Comparison of ENCODE assay signal across 10 mouse cellular contexts in the genomic region with DNA sequence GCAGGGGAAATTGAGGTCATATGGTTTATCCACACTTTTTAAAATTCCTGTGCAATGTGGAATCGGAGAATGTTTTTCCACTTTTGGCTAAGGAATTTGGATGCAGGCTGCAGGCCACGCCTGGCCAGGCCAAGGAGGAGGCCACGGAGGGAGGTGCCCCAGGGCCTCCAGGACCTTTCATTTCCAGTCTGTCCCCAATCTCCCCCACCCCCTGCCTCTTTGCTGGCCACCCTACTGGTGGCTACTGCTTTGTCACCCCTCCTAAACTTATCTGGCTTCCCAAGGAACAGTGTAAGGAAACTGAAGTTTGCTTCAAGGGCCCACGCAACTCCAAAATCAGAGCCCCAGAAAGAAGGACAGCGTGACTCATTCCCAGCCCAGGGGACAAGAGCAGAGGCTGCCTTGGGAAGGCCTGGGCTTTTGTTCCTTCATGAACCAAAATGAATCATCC. TPM values are rescaled to one million over a fixed set of nuclear protein-coding genes. Genes with fewer than 3 reads are reported as not detected.
DNase-seq lines count a peak whose midpoint lies in the region; ATAC-seq and TF ChIP-seq lines count a peak whose summit lies in the region.
"Had no signal": no experiment of that assay in that cellular context is flagged by ENCODE, and none has a peak within 500 bp of the region (broad histone marks: within the 10 kb centered on the region; RNA-seq: fewer than 3 reads in every experiment).

No protein-coding gene starts in this region.

- 51% methylated on average over 5 of the region's 5 CpGs for WGBS in embryonic facial prominence, embryonic 14.5 days
- WGBS in heart, embryonic 14.5 days, result 59% methylated on average over 5 of the region's 5 CpGs
- 69% methylated on average over 5 of the region's 5 CpGs for WGBS in stomach, embryonic 16.5 days

- H3K9me3 ChIP-seq in embryonic facial prominence, embryonic 14.5 days (ENCODE audit: control insufficient read depth, low read length), result no peaks in the 10 kb centered on the region
- no peaks in the 10 kb centered on the region for H3K9me3 ChIP-seq in heart, embryonic 14.5 days (ENCODE audit: control insufficient read depth, low read length)
- H3K9me3 ChIP-seq in stomach, embryonic 16.5 days (replicated peaks; ENCODE audit: control insufficient read depth, low read length), result no peaks in the 10 kb centered on the region
- H3K9me3 ChIP-seq: hindbrain, embryonic 10.5 days had no signal

- no peak for TF ChIP-seq CTCF in layer of hippocampus, adult 2 months (conservative IDR thresholded peaks at IDR 0.05)

- H3K9ac ChIP-seq in embryonic facial prominence, embryonic 14.5 days (ENCODE audit: low read depth, low read length), result no peak overlapping the region
- peak overlapping the region; percentile 21; the same call in 1 of the 2 replicates for H3K9ac ChIP-seq in heart, embryonic 14.5 days (ENCODE audit: low read length)
- no peak overlapping the region for H3K9ac ChIP-seq in stomach, embryonic 16.5 days (ENCODE audit: low read length)

- peaks cover 20% of the 10 kb centered on the region for H3K4me1 ChIP-seq in embryonic facial prominence, embryonic 14.5 days (ENCODE audit: control insufficient read depth, insufficient read depth, low read length)
- H3K4me1 ChIP-seq in heart, embryonic 14.5 days (ENCODE audit: control insufficient read depth in 2 of 2, insufficient read depth in 2 of 2, low read length in 2 of 2), result peaks cover 20 to 32% of the 10 kb centered on the region in 2 experiments
- peaks cover 17% of the 10 kb centered on the region for H3K4me1 ChIP-seq in stomach, embryonic 16.5 days (ENCODE audit: control insufficient read depth, insufficient read depth, low read length)

- H3K27me3 ChIP-seq in embryonic facial prominence, embryonic 14.5 days (replicated peaks; ENCODE audit: control insufficient read depth, insufficient read depth, low read length), result no peaks in the 10 kb centered on the region
- H3K27me3 ChIP-seq in heart, embryonic 14.5 days (ENCODE audit: control insufficient read depth, insufficient read depth, low read length), result no peaks in the 10 kb centered on the region
- H3K27me3 ChIP-seq in stomach, embryonic 16.5 days (ENCODE audit: control insufficient read depth, insufficient read depth, low read length), result no peaks in the 10 kb centered on the region

- H3K27ac ChIP-seq in embryonic facial prominence, embryonic 14.5 days (replicated peaks; ENCODE audit: low read depth, low read length), result peak overlapping the region; percentile 50; the same call in 1 of the 2 replicates
- H3K27ac ChIP-seq in heart, embryonic 14.5 days (replicated peaks in 1 of 2; ENCODE audit: control insufficient read depth in 1 of 2, insufficient read depth in 1 of 2, low read depth in 2 of 2, low read length in 2 of 2), result peak overlapping the region; percentile 84 to 87
- 0 out of 2 replicates have a peak overlapping the region, but pooled peaks have one; percentile 64 for H3K27ac ChIP-seq in stomach, embryonic 16.5 days (ENCODE audit: low read length)
- no peak overlapping the region for H3K27ac ChIP-seq in layer of hippocampus, adult 2 months
- H3K27ac ChIP-seq: hindbrain, embryonic 10.5 days had no signal

- H3K4me3 ChIP-seq in embryonic facial prominence, embryonic 14.5 days (ENCODE audit: low read depth, low read length), result no peak overlapping the region
- H3K4me3 ChIP-seq in heart, embryonic 14.5 days (ENCODE audit: control insufficient read depth in 1 of 2, insufficient read depth in 1 of 2, low read depth in 1 of 2, low read length in 2 of 2), result no peak overlapping the region
- no peak overlapping the region for H3K4me3 ChIP-seq in stomach, embryonic 16.5 days (replicated peaks; ENCODE audit: low read length)
- H3K4me3 ChIP-seq in layer of hippocampus, adult 2 months, result no peak overlapping the region
- H3K4me3 ChIP-seq: hindbrain, embryonic 10.5 days had no signal

- no peak overlapping the region for H3K4me2 ChIP-seq in embryonic facial prominence, embryonic 14.5 days (ENCODE audit: low read depth, low read length)
- no peak overlapping the region for H3K4me2 ChIP-seq in heart, embryonic 14.5 days (ENCODE audit: low read length)
- H3K4me2 ChIP-seq in stomach, embryonic 16.5 days (ENCODE audit: low read depth, low read length), result no peak overlapping the region

- ATAC-seq in embryonic facial prominence, embryonic 14.5 days (ENCODE audit: low read depth), result no peak
- no peak for ATAC-seq in heart, embryonic 14.5 days (ENCODE audit: insufficient number of reproducible peaks, insufficient read depth, low FRiP score, low read depth)
- ATAC-seq in stomach, embryonic 16.5 days (ENCODE audit: insufficient read depth, low FRiP score), result no peak
- ATAC-seq: midbrain, embryonic 16.5 days had no signal

- H3K36me3 ChIP-seq in embryonic facial prominence, embryonic 14.5 days (ENCODE audit: control insufficient read depth, insufficient read depth, low read length), result no peaks in the 10 kb centered on the region
- no peaks in the 10 kb centered on the region for H3K36me3 ChIP-seq in heart, embryonic 14.5 days (ENCODE audit: control insufficient read depth, insufficient read depth, low read length)
- no peaks in the 10 kb centered on the region for H3K36me3 ChIP-seq in stomach, embryonic 16.5 days (ENCODE audit: control insufficient read depth, insufficient read depth, low read length)
- H3K36me3 ChIP-seq: hindbrain, embryonic 10.5 days had no signal

- peak; percentile 56 for DNase-seq in lung, postnatal 36 days
- no peak for DNase-seq in lung, postnatal 10 days
- peak; percentile 26 for DNase-seq in embryonic facial prominence, embryonic 14.5 days (ENCODE audit: low spot score)
- no peak for DNase-seq in thymus, postnatal 10 days (ENCODE audit: low spot score in 2 of 2)
- no peak for DNase-seq in layer of hippocampus, adult 2 months (ENCODE audit: low spot score in 2 of 2)
- DNase-seq: kidney, postnatal 14 days had no signal

RNA-seq across cellular contexts. Expression of a gene that starts 31.5 kb away (rescaled TPM):
- polyA plus RNA-seq in embryonic facial prominence, embryonic 14.5 days (2014; fragmentation: Nextera tagmentation; extraction: Ambion mirVana), result 149 and 164 TPM in 2 replicates
- polyA plus RNA-seq in heart, embryonic 14.5 days (2014; fragmentation: Nextera tagmentation; extraction: Ambion mirVana), result 120 and 121 TPM in 2 replicates
- 111 and 116 TPM in 2 replicates for polyA plus RNA-seq in stomach, embryonic 16.5 days (2015; fragmentation: Nextera tagmentation; extraction: Ambion mirVana)
- total RNA-seq in layer of hippocampus, adult 2 months (2021), result 100 to 1,000 TPM; 121 to 124 TPM

RNA-seq across cellular contexts. Expression of a gene that starts 32.1 kb away (rescaled TPM):
- polyA plus RNA-seq in embryonic facial prominence, embryonic 14.5 days (2014; fragmentation: Nextera tagmentation; extraction: Ambion mirVana), result 25.4 and 27.3 TPM in 2 replicates
- 30.2 and 36.9 TPM in 2 replicates for polyA plus RNA-seq in heart, embryonic 14.5 days (2014; fragmentation: Nextera tagmentation; extraction: Ambion mirVana)
- polyA plus RNA-seq in stomach, embryonic 16.5 days (2015; fragmentation: Nextera tagmentation; extraction: Ambion mirVana), result 18.3 and 20.4 TPM in 2 replicates
- total RNA-seq in layer of hippocampus, adult 2 months (2021), result 10 to 100 TPM; 14.9 to 20.9 TPM

Comparison
In these comparisons a context has a peak if more than half of its experiments do, and no peak if none do; other contexts are left out.
1. DNase-seq: peak in lung, postnatal 36 days (single experiment) and embryonic facial prominence, embryonic 14.5 days (single experiment); none in lung, postnatal 10 days (single experiment), thymus, postnatal 10 days (0 of 2) and layer of hippocampus, adult 2 months (0 of 2).